Mouse (Mus musculus): ENCODE results near the gene Pfn3.
A peak's percentile ranks its signal among the peaks of the same experiment; 100 is the strongest.

The Pfn3 gene

GRCm38 (mm10) chr13:55374206-55374924 lies 40.7 kb downstream of the Pfn3 start:
- Histone ChIP-seq H3K36me3 (ENCODE audit: insufficient read depth, low read length) (no peaks in the 10 kb centered on the region), H3K27me3 (ENCODE audit: insufficient read depth, low read length) (peaks cover 77% of the 10 kb centered on the region), H3K9me3 (ENCODE audit: low read length) (no peaks in the 10 kb centered on the region), H3K4me1 (replicated peaks; ENCODE audit: low read depth, low read length) (peaks cover 24% of the 10 kb centered on the region), H3K4me3 (replicated peaks; ENCODE audit: low read length) (no peak overlapping the region)
- TF ChIP-seq NANOG (IDR thresholded peaks at IDR 0.05; ENCODE audit: borderline replicate concordance, low read length) (no peak), CTCF (conservative IDR thresholded peaks at IDR 0.05; ENCODE audit: low read length) (no peak), POU5F1 (IDR thresholded peaks at IDR 0.05; ENCODE audit: borderline replicate concordance, low read length) (no peak)

- Histone ChIP-seq H3K4me3 (replicated peaks; ENCODE audit: low read length) (no peak overlapping the region), H3K4me1 (replicated peaks; ENCODE audit: low read depth, low read length) (peaks cover 11% of the 10 kb centered on the region), H3K27me3 (ENCODE audit: insufficient read depth, low read length) (peaks cover 66% of the 10 kb centered on the region), H3K9me3 (ENCODE audit: low read length) (no peaks in the 10 kb centered on the region), H3K36me3 (ENCODE audit: insufficient read depth, low read length) (no peaks in the 10 kb centered on the region)
- TF ChIP-seq CTCF (conservative IDR thresholded peaks at IDR 0.05; ENCODE audit: low read length) (no peak), NANOG (IDR thresholded peaks at IDR 0.05; ENCODE audit: borderline replicate concordance, low read length) (no peak), POU5F1 (IDR thresholded peaks at IDR 0.05; ENCODE audit: borderline replicate concordance, low read length) (no peak)
Observed at GRCm38 (mm10) chr13:55371740-55372139, 43.3 kb downstream of the Pfn3 start.

GRCm38 (mm10) chr13:55371007-55371681 lies 43.9 kb downstream of the Pfn3 start:
- Histone ChIP-seq H3K9me3 (ENCODE audit: low read length) (no peaks in the 10 kb centered on the region), H3K36me3 (ENCODE audit: insufficient read depth, low read length) (no peaks in the 10 kb centered on the region), H3K4me1 (replicated peaks; ENCODE audit: low read depth, low read length) (peaks cover 11% of the 10 kb centered on the region), H3K27me3 (ENCODE audit: insufficient read depth, low read length) (peaks cover 62% of the 10 kb centered on the region), H3K4me3 (replicated peaks; ENCODE audit: low read length) (no peak overlapping the region)
- TF ChIP-seq POU5F1 (IDR thresholded peaks at IDR 0.05; ENCODE audit: borderline replicate concordance, low read length) (no peak), CTCF (conservative IDR thresholded peaks at IDR 0.05; ENCODE audit: low read length) (no peak), NANOG (IDR thresholded peaks at IDR 0.05; ENCODE audit: borderline replicate concordance, low read length) (no peak)

GRCm38 (mm10) chr13:55370234-55370633 lies 44.8 kb downstream of the Pfn3 start:
- no peaks in the 10 kb centered on the region for H3K9me3 ChIP-seq (ENCODE audit: low read length)
- H3K27me3 ChIP-seq (ENCODE audit: insufficient read depth, low read length), result peaks cover 56% of the 10 kb centered on the region
- peaks cover 11% of the 10 kb centered on the region for H3K4me1 ChIP-seq (replicated peaks; ENCODE audit: low read depth, low read length)
- H3K36me3 ChIP-seq (ENCODE audit: insufficient read depth, low read length), result no peaks in the 10 kb centered on the region
- TF ChIP-seq NANOG (IDR thresholded peaks at IDR 0.05; ENCODE audit: borderline replicate concordance, low read length) (no peak), POU5F1 (IDR thresholded peaks at IDR 0.05; ENCODE audit: borderline replicate concordance, low read length) (no peak), CTCF (conservative IDR thresholded peaks at IDR 0.05; ENCODE audit: low read length) (no peak)
- H3K4me3 ChIP-seq (replicated peaks; ENCODE audit: low read length), result no peak overlapping the region

- Histone ChIP-seq H3K36me3 (ENCODE audit: insufficient read depth, low read length) (no peaks in the 10 kb centered on the region), H3K27me3 (ENCODE audit: insufficient read depth, low read length) (peaks cover 50% of the 10 kb centered on the region), H3K4me3 (replicated peaks; ENCODE audit: low read length) (peak within 1 kb of the TSS; percentile 35; the same call in 1 of the 2 replicates), H3K9me3 (ENCODE audit: low read length) (no peaks in the 10 kb centered on the region), H3K4me1 (replicated peaks; ENCODE audit: low read depth, low read length) (peaks cover 11% of the 10 kb centered on the region)
- TF ChIP-seq NANOG (IDR thresholded peaks at IDR 0.05; ENCODE audit: borderline replicate concordance, low read length) (no peak), CTCF (conservative IDR thresholded peaks at IDR 0.05; ENCODE audit: low read length) (no peak), POU5F1 (IDR thresholded peaks at IDR 0.05; ENCODE audit: borderline replicate concordance, low read length) (no peak)
Observed at GRCm38 (mm10) chr13:55369531-55370114, 45.4 kb downstream of the Pfn3 start, which contains the start of gene Rgs14. Gene Rgs14, plus strand, starts transcription at chr13:55369732.

- no peak overlapping the region for H3K4me3 ChIP-seq (replicated peaks; ENCODE audit: low read length)
- H3K4me1 ChIP-seq (replicated peaks; ENCODE audit: low read depth, low read length), result peaks cover 14% of the 10 kb centered on the region
- H3K36me3 ChIP-seq (ENCODE audit: insufficient read depth, low read length), result no peaks in the 10 kb centered on the region
- no peaks in the 10 kb centered on the region for H3K9me3 ChIP-seq (ENCODE audit: low read length)
- peaks cover 37% of the 10 kb centered on the region for H3K27me3 ChIP-seq (ENCODE audit: insufficient read depth, low read length)
- TF ChIP-seq NANOG (IDR thresholded peaks at IDR 0.05; ENCODE audit: borderline replicate concordance, low read length), result no peak
- no peak for TF ChIP-seq POU5F1 (IDR thresholded peaks at IDR 0.05; ENCODE audit: borderline replicate concordance, low read length)
- no peak for TF ChIP-seq CTCF (conservative IDR thresholded peaks at IDR 0.05; ENCODE audit: low read length)
Observed at GRCm38 (mm10) chr13:55368401-55368800, 46.6 kb downstream of the Pfn3 start.
